Comparison of ENCODE assay signal across 1 mouse cellular context in genomic region chr16:18233919-18234670, GRCm38 (mm10).
A peak's percentile ranks its signal among the peaks of the same experiment; 100 is the strongest.
TF ChIP-seq lines count a peak whose summit lies in the region.

No protein-coding gene starts in this region.

TF ChIP-seq in CH12.LX, 34 proteins besides CTCF, POLR2A, EP300 and RAD21:
- TF ChIP-seq CHD2 (IDR thresholded peaks at IDR 0.05; ENCODE audit: low read length) (no peak), UBTF (IDR thresholded peaks at IDR 0.05; ENCODE audit: low read depth, low read length) (0 out of 2 replicates have a peak, but pooled peaks have one; percentile 61)
